Mouse (Mus musculus) liver, embryonic 14.5 days (tissue): Measurements from ENCODE around the gene Gm20661. TPM values are rescaled to one million over a fixed set of nuclear protein-coding genes. Genes with fewer than 3 reads are reported as not detected.

Experiments used
- ATAC-seq: fragments of 200-750 bp; cut with Nextera tagmentation; 2 replicates; pipeline ENCODE4 v1.8.0; 2017; ENCODE audit warnings: moderate number of reproducible peaks, mild to moderate bottlenecking, moderate library complexity; ENCODE audit not compliant: insufficient read depth
- DNase-seq, 3 experiments: peaks; one replicate each; pipeline ENCODE4 v3.0.0-alpha.2; 2012 to 2013; ENCODE audit warnings: low read depth in 3 of 3, low spot score in 3 of 3
- H3K27ac ChIP-seq: fragments of 300-500 bp; sonication (generic); 2 replicates; pipeline ENCODE4 v1.5.1; 2014; ENCODE audit warnings: moderate library complexity, mild to moderate bottlenecking, control low read depth, inconsistent platforms
- H3K27me3 ChIP-seq: fragments of 300-500 bp; sonication (generic); 2 replicates; pipeline ENCODE4 v1.6.1; 2014; ENCODE audit warnings: mild to moderate bottlenecking, low read length, moderate library complexity; ENCODE audit not compliant: control insufficient read depth, insufficient read depth
- H3K36me3 ChIP-seq: fragments of 300-500 bp; sonication (generic); replicated peaks from 2 replicates; pipeline ENCODE4 v1.6.1; 2014; ENCODE audit warnings: low read depth; ENCODE audit not compliant: control insufficient read depth, insufficient read depth
- H3K4me1 ChIP-seq, 2 experiments: fragments of 200-500 bp in 1 of 2; fragments of 300-500 bp in 1 of 2; sonication (generic) in 1 of 2; replicated peaks; 2 replicates each; pipeline ENCODE4 v1.6.1; 2012 to 2014; ENCODE audit warnings: antibody characterized with exemption in 1 of 2, inconsistent platforms in 1 of 2, low read length in 1 of 2; ENCODE audit not compliant: control insufficient read depth in 2 of 2, insufficient read depth in 2 of 2
- H3K4me2 ChIP-seq: fragments of 300-500 bp; sonication (generic); 2 replicates; pipeline ENCODE4 v1.6.1; 2014; ENCODE audit warnings: low read depth, mild to moderate bottlenecking, control low read depth, moderate library complexity
- H3K4me3 ChIP-seq, 2 experiments: fragments of 200-500 bp in 1 of 2; fragments of 300-500 bp in 1 of 2; sonication (generic) in 1 of 2; 2 replicates each; pipeline ENCODE4 v1.5.1; 2012 to 2014; ENCODE audit warnings: low read depth in 2 of 2, low read length in 2 of 2, mild to moderate bottlenecking in 2 of 2, control low read depth in 1 of 2, inconsistent platforms in 1 of 2, moderate library complexity in 1 of 2; ENCODE audit not compliant: insufficient read depth in 1 of 2
- H3K9ac ChIP-seq: fragments of 300-500 bp; sonication (generic); replicated peaks from 2 replicates; pipeline ENCODE4 v1.6.1; 2014; ENCODE audit warnings: mild to moderate bottlenecking, control low read depth, moderate library complexity
- H3K9me3 ChIP-seq: fragments of 300-500 bp; sonication (generic); 2 replicates; pipeline ENCODE4 v1.6.1; 2016; ENCODE audit warnings: low read length, mixed read lengths; ENCODE audit not compliant: control insufficient read depth
- CTCF ChIP-seq: IDR thresholded peaks from 2 replicates; pipeline ENCODE4 v1.5.1; 2016; ENCODE audit warnings: antibody characterized with exemption, low read depth, control low read depth
- EP300 ChIP-seq: IDR thresholded peaks from 2 replicates; pipeline ENCODE4 v1.6.1; 2016; ENCODE audit warnings: antibody characterized with exemption, low read depth
- WGBS: fragments of 180-500 bp; shearing (Covaris S2); extraction: QIAGEN DNeasy Blood & Tissue Kit; methylation state at CpG from one replicate; pipeline ENCODE4 v1.1.7; 2014; ENCODE audit not compliant: insufficient replicate concordance; 5-methylcytosine and 5-hydroxymethylcytosine counted together
- polyA plus RNA-seq, 2 experiments: library from polyadenylated mRNA; depleted of rRNA in 1 of 2; stranded (reverse) in 1 of 2; unstranded in 1 of 2; fragments of >200 nt; fragmentation: Nextera tagmentation in 1 of 2; extraction: Ambion mirVana in 1 of 2; gene quantifications; 2 replicates each; pipeline versions ENCODE4 v1.2.1 to v1.2.3; 2012 to 2014

Gene Gm20661
- polyA plus RNA-seq, 2 experiments: 0.06 to 0.64 TPM

- Histone ChIP-seq H3K27me3 (no peaks in the 10 kb centered on the region; the same call in 1 of the 2 replicates), H3K36me3 (peaks cover 29% of the 10 kb centered on the region), H3K9ac (no peak overlapping the region; the same call in none of the 2 replicates), H3K27ac (peak overlapping the region; percentile 62; the same call in 1 of the 2 replicates), H3K4me3 (peak overlapping the region; percentile 84 to 86), H3K4me1 (peaks cover 34 to 40% of the 10 kb centered on the region in 2 experiments), H3K9me3 (no peaks in the 10 kb centered on the region), H3K4me2 (peak overlapping the region; percentile 92)
- peak; percentile 96 for TF ChIP-seq CTCF
- no peak for TF ChIP-seq EP300
- DNase-seq: peak in 2 of 3 experiments; percentile 64 to 70
- WGBS: under 1% methylated on average over 18 of the region's 18 CpGs
- peak; percentile 14; the same call in 1 of the 2 replicates for ATAC-seq
These were observed 3.5 kb downstream of the Gm20661 start for GRCm38 (mm10) chr9:107986376-107986775.

GRCm38 (mm10) chr9:107987950-107988349 lies 5.1 kb downstream of the Gm20661 start:
- Histone ChIP-seq H3K9me3 (no peaks in the 10 kb centered on the region), H3K4me3 (no peak overlapping the region), H3K4me2 (no peak overlapping the region), H3K27me3 (no peaks in the 10 kb centered on the region; the same call in 1 of the 2 replicates), H3K4me1 (peaks cover 21 to 26% of the 10 kb centered on the region in 2 experiments), H3K36me3 (peaks cover 19% of the 10 kb centered on the region), H3K27ac (no peak overlapping the region), H3K9ac (no peak overlapping the region)
- WGBS: 60% methylated on average over 3 of the region's 3 CpGs
- DNase-seq: no peak
- no peak for ATAC-seq
- TF ChIP-seq EP300 (no peak), CTCF (no peak)

GRCm38 (mm10) chr9:107992197-107992596 lies 9.3 kb downstream of the Gm20661 start, which contains the start of gene Cdhr4:
Cdhr4 (plus strand) TSS chr9:107992497.
- Histone ChIP-seq H3K27ac (no peak within 1 kb of the TSS), H3K27me3 (no peaks in the 10 kb centered on the region; the same call in 1 of the 2 replicates), H3K4me1 (peaks cover 0 to 3% of the 10 kb centered on the region in 2 experiments; a peak in 2 of 4 replicates), H3K36me3 (no peaks in the 10 kb centered on the region), H3K4me3 (no peak within 1 kb of the TSS), H3K9ac (no peak within 1 kb of the TSS), H3K9me3 (no peaks in the 10 kb centered on the region), H3K4me2 (no peak within 1 kb of the TSS)
- no peak for ATAC-seq
- 82% methylated on average over 2 of the region's 2 CpGs for WGBS
- TF ChIP-seq CTCF: no peak
- no peak for TF ChIP-seq EP300
- DNase-seq: no peak

- no peak overlapping the region for H3K4me3 ChIP-seq
- WGBS: 78% methylated on average over 11 of the region's 11 CpGs
- H3K4me2 ChIP-seq: no peak overlapping the region
- no peak overlapping the region for H3K27ac ChIP-seq
- ATAC-seq: no peak
- H3K27me3 ChIP-seq: no peaks in the 10 kb centered on the region
- H3K4me1 ChIP-seq: peaks cover 0 to 3% of the 10 kb centered on the region in 2 experiments; a peak in 1 of 4 replicates
- H3K36me3 ChIP-seq: no peaks in the 10 kb centered on the region
- H3K9me3 ChIP-seq: no peaks in the 10 kb centered on the region
- TF ChIP-seq EP300: no peak
- H3K9ac ChIP-seq: no peak overlapping the region
- no peak for DNase-seq
These were observed 10.2 kb downstream of the Gm20661 start for GRCm38 (mm10) chr9:107993013-107993412.

- H3K9ac ChIP-seq: no peak overlapping the region
- H3K36me3 ChIP-seq: no peaks in the 10 kb centered on the region
- no peak for TF ChIP-seq EP300
- H3K27ac ChIP-seq: no peak overlapping the region
- H3K4me1 ChIP-seq: peaks cover 0 to 3% of the 10 kb centered on the region in 2 experiments; a peak in 1 of 4 replicates
- 14% methylated on average over 2 of the region's 2 CpGs for WGBS
- no peak overlapping the region for H3K4me2 ChIP-seq
- H3K27me3 ChIP-seq: no peaks in the 10 kb centered on the region
- H3K4me3 ChIP-seq: no peak overlapping the region
- ATAC-seq: no peak
- H3K9me3 ChIP-seq: no peaks in the 10 kb centered on the region
- no peak for DNase-seq
These were observed 11.6 kb downstream of the Gm20661 start for GRCm38 (mm10) chr9:107994464-107994863.
